Mouse (Mus musculus) myocyte (in vitro differentiated cells): Measurements from ENCODE around the gene Qtrt1.

Experiments
- CEBPB ChIP-seq: IDR thresholded peaks from 2 replicates; pipeline ENCODE4 v1.6.1; 2011; ENCODE audit warnings: mild to moderate bottlenecking, moderate library complexity; ENCODE audit not compliant: poor library complexity, insufficient read depth, severe bottlenecking
- E2F4 ChIP-seq: IDR thresholded peaks from one replicate; pipeline ENCODE4 v1.6.1; 2011; ENCODE audit warnings: mild to moderate bottlenecking, control low read depth, moderate library complexity; ENCODE audit not compliant: insufficient read depth
- MAX ChIP-seq: IDR thresholded peaks from one replicate; pipeline ENCODE4 v1.6.1; 2011; ENCODE audit warnings: low read depth, mild to moderate bottlenecking, control low read depth
- MYOD1 ChIP-seq, 3 experiments: IDR thresholded peaks; one replicate each; pipeline ENCODE4 v1.6.1; 2011; ENCODE audit warnings: control low read depth in 2 of 3, low read depth in 2 of 3, mild to moderate bottlenecking in 2 of 3, moderate library complexity in 1 of 3; ENCODE audit not compliant: insufficient read length in 2 of 3, control insufficient read depth in 1 of 3
- MYOG ChIP-seq, 3 experiments: IDR thresholded peaks; one replicate each; pipeline ENCODE4 v1.6.1; 2011; ENCODE audit warnings: control low read depth in 2 of 3, low read depth in 2 of 3, mild to moderate bottlenecking in 2 of 3; ENCODE audit not compliant: insufficient read length in 2 of 3, control insufficient read depth in 1 of 3, insufficient read depth in 1 of 3
- POLR2A ChIP-seq: IDR thresholded peaks from one replicate; pipeline ENCODE4 v1.6.1; 2011; ENCODE audit warnings: low read depth, mild to moderate bottlenecking, control low read depth, moderate library complexity; ENCODE audit not compliant: insufficient read length
- POLR2AphosphoS2 ChIP-seq: IDR thresholded peaks from one replicate; pipeline ENCODE4 v1.6.1; 2011; ENCODE audit warnings: low read depth, control low read depth; ENCODE audit not compliant: insufficient read length
- SRF ChIP-seq: IDR thresholded peaks from one replicate; pipeline ENCODE4 v1.6.1; 2011; ENCODE audit warnings: low read depth; ENCODE audit not compliant: control insufficient read depth, insufficient read length
- TCF12 ChIP-seq: IDR thresholded peaks from one replicate; pipeline ENCODE4 v1.6.1; 2011; ENCODE audit warnings: mild to moderate bottlenecking, control low read depth; ENCODE audit not compliant: poor library complexity, insufficient read depth, severe bottlenecking
- TCF3 ChIP-seq: IDR thresholded peaks from one replicate; pipeline ENCODE4 v1.6.1; 2011; ENCODE audit warnings: low read depth, control low read depth; ENCODE audit not compliant: insufficient read length
- USF1 ChIP-seq: IDR thresholded peaks from one replicate; pipeline ENCODE4 v1.6.1; 2011; ENCODE audit warnings: low read depth, mild to moderate bottlenecking, control low read depth, moderate library complexity

- TF ChIP-seq E2F4, result no peak
- TF ChIP-seq POLR2A, result no peak
- TF ChIP-seq POLR2AphosphoS2, result no peak
- no peak for TF ChIP-seq TCF12
- TF ChIP-seq CEBPB, result no peak
- no peak for TF ChIP-seq USF1
- no peak for TF ChIP-seq MAX
- peak in 1 of 3 experiments; percentile 64 for TF ChIP-seq MYOD1 (IDR thresholded peaks at IDR 0.05; ENCODE audit: control insufficient read depth in 1 of 3, insufficient read length in 2 of 3, low read depth in 2 of 3)
- TF ChIP-seq TCF3, result no peak
- peak in 2 of 3 experiments; percentile 38 to 57 for TF ChIP-seq MYOG (IDR thresholded peaks at IDR 0.05; ENCODE audit: control insufficient read depth in 1 of 3, insufficient read depth in 1 of 3, insufficient read length in 2 of 3, low read depth in 2 of 3)
- TF ChIP-seq SRF, result no peak
Measured at GRCm38 (mm10) chr9:21444574-21444973, 32.9 kb downstream of the Qtrt1 start.
